Mouse (Mus musculus): ENCODE measurements at regions not wholly inside any gene's neighbourhood (a gene's known extent, or its start where the extent isn't known, plus 50 kb on each side); places are given as distances from the start of the nearest gene placed in this dataset.

DNA sequence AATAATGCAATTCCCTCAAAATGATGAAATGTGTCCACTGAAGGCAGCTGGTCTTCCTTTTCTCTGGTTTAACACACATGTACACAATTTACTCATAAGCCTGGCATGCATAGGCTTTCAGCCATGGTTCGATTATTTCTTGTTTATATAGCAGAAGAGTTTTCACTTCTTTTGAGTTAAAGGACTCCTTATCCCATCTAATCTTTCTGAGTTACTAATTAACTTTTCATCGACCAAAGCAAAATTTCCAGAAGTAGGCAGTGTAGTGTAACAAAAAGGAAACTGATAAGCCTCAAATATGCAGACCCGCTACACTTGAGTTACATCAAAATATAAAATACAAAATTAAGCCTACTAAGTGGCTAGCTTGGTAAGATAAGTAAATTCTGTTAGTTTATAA is 620.5 kb upstream of the Akr1e1 start:
- Histone ChIP-seq H3K9ac (no peak overlapping the region), H3K9me3 (replicated peaks) (no peaks in the 10 kb centered on the region), H3K27ac (ENCODE audit: poor library complexity, severe bottlenecking) (no peak overlapping the region), H3K4me1 (replicated peaks) (no peaks in the 10 kb centered on the region), H3K36me3 (no peaks in the 10 kb centered on the region), H3K4me3 (no peak overlapping the region), H3K27me3 (replicated peaks) (no peaks in the 10 kb centered on the region), H3K4me2 (no peak overlapping the region)
- 60% methylated on average over 3 of the region's 3 CpGs for WGBS
- ATAC-seq (ENCODE audit: insufficient number of reproducible peaks, low FRiP score) = no peak

DNA sequence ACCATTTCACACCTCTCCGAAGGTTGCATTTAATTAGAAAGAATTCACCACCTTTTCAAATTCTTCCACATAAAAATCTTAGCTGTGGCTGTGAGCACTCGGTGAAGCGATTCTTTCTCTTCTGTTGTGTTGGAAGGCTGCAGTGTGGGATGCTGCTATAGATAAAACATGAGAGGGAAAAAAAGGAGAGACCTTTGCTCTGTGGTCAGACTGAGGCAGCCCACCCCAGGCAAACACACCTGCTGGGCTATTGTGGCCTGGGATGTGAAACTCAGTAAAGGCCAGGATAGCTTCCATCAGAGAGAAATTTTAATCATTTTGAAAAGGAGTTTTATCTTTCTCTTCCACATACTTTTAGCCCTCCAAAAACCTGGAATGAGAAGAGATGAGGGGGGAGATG is 625.3 kb upstream of the Akr1e1 start:
- Histone ChIP-seq H3K27me3 (replicated peaks) (no peaks in the 10 kb centered on the region), H3K27ac (ENCODE audit: poor library complexity, severe bottlenecking) (no peak overlapping the region), H3K9ac (no peak overlapping the region), H3K36me3 (no peaks in the 10 kb centered on the region), H3K4me2 (no peak overlapping the region), H3K9me3 (replicated peaks) (no peaks in the 10 kb centered on the region), H3K4me1 (replicated peaks) (no peaks in the 10 kb centered on the region), H3K4me3 (no peak overlapping the region)
- 72% methylated on average over 3 of the region's 3 CpGs for WGBS
- no peak for ATAC-seq (ENCODE audit: insufficient number of reproducible peaks, low FRiP score)

GRCm38 (mm10) chr13:5235391-5235790 is 625.9 kb upstream of the Klf6 start:
- H3K9ac ChIP-seq = no peak overlapping the region
- H3K27ac ChIP-seq (ENCODE audit: poor library complexity, severe bottlenecking) = no peak overlapping the region
- no peaks in the 10 kb centered on the region for H3K9me3 ChIP-seq (replicated peaks)
- no peaks in the 10 kb centered on the region for H3K4me1 ChIP-seq (replicated peaks)
- no peaks in the 10 kb centered on the region for H3K27me3 ChIP-seq (replicated peaks)
- no peak for ATAC-seq (ENCODE audit: insufficient number of reproducible peaks, low FRiP score)
- WGBS = 94% methylated on average over 1 of the region's 1 CpGs
- H3K36me3 ChIP-seq = no peaks in the 10 kb centered on the region
- no peak overlapping the region for H3K4me2 ChIP-seq
- H3K4me3 ChIP-seq = no peak overlapping the region

- no peak overlapping the region for H3K4me2 ChIP-seq
- H3K36me3 ChIP-seq = no peaks in the 10 kb centered on the region
- no peaks in the 10 kb centered on the region for H3K9me3 ChIP-seq (replicated peaks)
- H3K4me3 ChIP-seq = no peak overlapping the region
- H3K9ac ChIP-seq = no peak overlapping the region
- 68% methylated on average over 4 of the region's 4 CpGs for WGBS
- H3K27ac ChIP-seq (ENCODE audit: poor library complexity, severe bottlenecking) = no peak overlapping the region
- ATAC-seq (ENCODE audit: insufficient number of reproducible peaks, low FRiP score) = no peak
- no peaks in the 10 kb centered on the region for H3K27me3 ChIP-seq (replicated peaks)
- H3K4me1 ChIP-seq (replicated peaks) = no peaks in the 10 kb centered on the region
Measured at GRCm38 (mm10) chr13:5240541-5240940, 620.7 kb upstream of the Klf6 start.

GRCm38 (mm10) chr13:5242782-5243181 is 618.5 kb upstream of the Klf6 start:
- WGBS = 63% methylated on average over 2 of the region's 2 CpGs
- ATAC-seq (ENCODE audit: insufficient number of reproducible peaks, low FRiP score) = no peak

DNA sequence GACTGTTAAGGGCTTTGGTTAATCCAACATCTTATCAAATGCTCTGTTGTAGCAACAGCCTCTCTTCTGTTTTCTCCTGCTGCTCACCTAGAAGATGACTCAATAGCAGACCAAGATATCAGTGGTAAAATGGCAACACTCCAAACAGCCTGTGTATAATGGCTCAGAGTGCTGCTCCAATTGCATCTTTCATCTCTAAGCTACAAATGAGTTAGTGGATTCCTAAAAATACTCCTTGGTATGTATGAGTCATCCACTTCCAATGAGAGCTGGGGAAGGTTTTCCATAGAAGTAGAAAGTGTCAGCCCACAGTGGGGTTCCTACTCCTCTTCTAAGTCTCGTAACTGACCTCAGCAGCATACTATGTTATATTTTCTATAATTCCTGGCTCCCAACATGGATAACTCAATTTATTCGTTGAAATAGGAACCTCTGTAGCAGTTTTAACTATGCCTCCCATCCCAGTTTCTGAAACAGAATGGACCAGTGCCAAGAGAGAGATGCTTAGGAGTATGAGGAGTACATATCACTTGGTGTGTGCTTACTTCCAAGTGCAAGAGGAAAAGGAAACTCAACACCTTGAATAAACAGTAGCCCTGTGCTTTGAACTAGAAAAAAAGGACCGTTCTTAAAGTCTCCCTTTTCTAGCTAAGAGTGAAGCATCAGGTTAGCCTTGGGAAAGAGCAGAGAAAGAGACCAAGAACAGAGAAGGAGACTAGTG is 612.5 kb upstream of the Klf6 start:
- 24% methylated on average over 3 of the region's 3 CpGs for WGBS
- Histone ChIP-seq H3K36me3 (no peaks in the 10 kb centered on the region), H3K27ac (ENCODE audit: poor library complexity, severe bottlenecking) (peak overlapping the region; percentile 66), H3K9ac (no peak overlapping the region), H3K4me2 (no peak overlapping the region), H3K4me3 (no peak overlapping the region), H3K9me3 (replicated peaks) (peaks cover 4% of the 10 kb centered on the region; the same call in 1 of the 2 replicates), H3K4me1 (replicated peaks) (0 out of 2 replicates have a peak, but pooled peaks cover 12% of the 10 kb centered on the region), H3K27me3 (replicated peaks) (no peaks in the 10 kb centered on the region)
- peak; percentile 73 for ATAC-seq (ENCODE audit: insufficient number of reproducible peaks, low FRiP score)

More at GRCm38 (mm10) chr13:5242782-5243181, 618.5 kb upstream of the Klf6 start:
- peaks cover 4% of the 10 kb centered on the region; the same call in 1 of the 2 replicates for H3K9me3 ChIP-seq (replicated peaks)
- H3K4me2 ChIP-seq = no peak overlapping the region
- no peaks in the 10 kb centered on the region for H3K27me3 ChIP-seq (replicated peaks)
- no peaks in the 10 kb centered on the region for H3K36me3 ChIP-seq
- H3K9ac ChIP-seq = no peak overlapping the region
- H3K4me1 ChIP-seq (replicated peaks) = no peaks in the 10 kb centered on the region
- no peak overlapping the region for H3K27ac ChIP-seq (ENCODE audit: poor library complexity, severe bottlenecking)
- no peak overlapping the region for H3K4me3 ChIP-seq

- no peak for ATAC-seq (ENCODE audit: insufficient number of reproducible peaks, low FRiP score)
- no peak overlapping the region for H3K4me2 ChIP-seq
- H3K4me1 ChIP-seq (replicated peaks) = no peaks in the 10 kb centered on the region
- no peak overlapping the region for H3K27ac ChIP-seq (ENCODE audit: poor library complexity, severe bottlenecking)
- no peaks in the 10 kb centered on the region for H3K27me3 ChIP-seq (replicated peaks)
- no peaks in the 10 kb centered on the region for H3K9me3 ChIP-seq (replicated peaks)
- H3K36me3 ChIP-seq = no peaks in the 10 kb centered on the region
- H3K4me3 ChIP-seq = no peak overlapping the region
- WGBS = 72% methylated on average over 6 of the region's 6 CpGs
- H3K9ac ChIP-seq = no peak overlapping the region
Measured at GRCm38 (mm10) chr13:5257891-5258660, 603.2 kb upstream of the Klf6 start.

- H3K4me3 ChIP-seq = no peak overlapping the region
- no peak overlapping the region for H3K27ac ChIP-seq (ENCODE audit: poor library complexity, severe bottlenecking)
- no peak for ATAC-seq (ENCODE audit: insufficient number of reproducible peaks, low FRiP score)
- H3K9ac ChIP-seq = no peak overlapping the region
- no peaks in the 10 kb centered on the region for H3K4me1 ChIP-seq (replicated peaks)
- H3K36me3 ChIP-seq = no peaks in the 10 kb centered on the region
- no peaks in the 10 kb centered on the region for H3K27me3 ChIP-seq (replicated peaks)
- 81% methylated on average over 3 of the region's 3 CpGs for WGBS
- H3K9me3 ChIP-seq (replicated peaks) = no peaks in the 10 kb centered on the region
- no peak overlapping the region for H3K4me2 ChIP-seq
Measured at GRCm38 (mm10) chr13:5259760-5260159, 601.5 kb upstream of the Klf6 start.

DNA sequence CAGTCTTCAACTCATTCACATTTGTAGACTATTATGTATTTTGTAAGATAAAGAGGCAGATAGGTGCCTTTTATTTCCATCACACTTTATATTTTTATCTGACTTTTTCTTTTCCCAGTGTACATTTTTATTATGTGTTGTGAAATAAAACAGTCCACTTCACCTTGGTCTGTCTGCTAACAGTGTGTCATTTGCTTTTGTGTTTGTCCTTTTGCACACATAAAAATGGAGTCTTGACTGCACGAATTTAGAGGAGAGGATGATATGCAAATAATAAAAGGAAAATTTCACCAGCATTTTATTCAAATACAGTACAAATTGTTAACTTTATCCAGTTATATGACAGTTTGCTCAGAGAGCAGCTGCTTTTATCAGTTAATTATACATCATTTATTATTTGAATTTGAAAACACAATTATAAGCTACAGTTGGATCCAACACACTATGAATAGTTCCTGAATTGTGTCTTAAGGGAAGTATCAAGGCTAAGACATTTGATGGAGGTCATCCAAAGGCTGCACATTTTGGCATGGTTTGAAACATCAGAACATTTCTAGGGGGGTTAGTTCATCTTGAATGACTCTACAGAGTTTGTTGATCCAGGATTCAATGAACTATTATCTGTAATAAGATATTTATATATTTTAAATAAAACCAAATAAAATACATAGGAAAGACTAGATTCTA is 588.6 kb upstream of the Klf6 start:
- Histone ChIP-seq H3K9me3 (replicated peaks) (no peaks in the 10 kb centered on the region), H3K9ac (no peak overlapping the region), H3K36me3 (no peaks in the 10 kb centered on the region), H3K27ac (ENCODE audit: poor library complexity, severe bottlenecking) (no peak overlapping the region), H3K4me3 (no peak overlapping the region), H3K4me1 (replicated peaks) (no peaks in the 10 kb centered on the region), H3K4me2 (no peak overlapping the region), H3K27me3 (replicated peaks) (no peaks in the 10 kb centered on the region)
- no peak for ATAC-seq (ENCODE audit: insufficient number of reproducible peaks, low FRiP score)
- 55% methylated on average over 1 of the region's 1 CpGs for WGBS

- 67% methylated on average over 1 of the region's 1 CpGs for whole genome bisulfite sequencing
- H3K4me2 ChIP-seq = no peak overlapping the region
- ATAC-seq (ENCODE audit: insufficient number of reproducible peaks, low FRiP score) = no peak
- H3K4me1 ChIP-seq (replicated peaks) = no peaks in the 10 kb centered on the region
- no peaks in the 10 kb centered on the region for H3K9me3 ChIP-seq (replicated peaks)
- H3K9ac ChIP-seq = no peak overlapping the region
- no peak overlapping the region for H3K27ac ChIP-seq (ENCODE audit: poor library complexity, severe bottlenecking)
- no peaks in the 10 kb centered on the region for H3K27me3 ChIP-seq (replicated peaks)
- no peak overlapping the region for H3K4me3 ChIP-seq
- no peaks in the 10 kb centered on the region for H3K36me3 ChIP-seq
Measured at GRCm38 (mm10) chr13:5276564-5276963, 584.7 kb upstream of the Klf6 start.

GRCm38 (mm10) chr13:5289753-5290449 is 571.4 kb upstream of the Klf6 start:
- Histone ChIP-seq H3K4me3 (no peak overlapping the region), H3K4me1 (replicated peaks) (no peaks in the 10 kb centered on the region), H3K4me2 (no peak overlapping the region), H3K36me3 (no peaks in the 10 kb centered on the region), H3K9me3 (replicated peaks) (no peaks in the 10 kb centered on the region), H3K9ac (no peak overlapping the region), H3K27ac (ENCODE audit: poor library complexity, severe bottlenecking) (no peak overlapping the region), H3K27me3 (replicated peaks) (no peaks in the 10 kb centered on the region)
- no peak for ATAC-seq (ENCODE audit: insufficient number of reproducible peaks, low FRiP score)
- 70% methylated on average over 1 of the region's 1 CpGs for WGBS
